Mouse (Mus musculus): ENCODE measurements at regions not wholly inside any gene's neighbourhood (a gene's known extent, or its start where the extent isn't known, plus 50 kb on each side); places are given as distances from the start of the nearest gene placed in this dataset.

GRCm38 (mm10) chr19:21050994-21051721 is 97.2 kb upstream of the Tmc1 start:
- 0 out of 2 replicates have a peak overlapping the region, but pooled peaks have one; percentile 49 for H3K27ac ChIP-seq (ENCODE audit: low read depth, low read length)
- H3K4me3 ChIP-seq (ENCODE audit: low read depth, low read length): no peak overlapping the region
- no peak overlapping the region for H3K4me2 ChIP-seq
- no peaks in the 10 kb centered on the region for H3K9me3 ChIP-seq (ENCODE audit: control insufficient read depth, low read length)
- H3K36me3 ChIP-seq (ENCODE audit: control insufficient read depth, insufficient read depth, low read length): no peaks in the 10 kb centered on the region
- 51% methylated on average over 9 of the region's 9 CpGs for WGBS
- no peaks in the 10 kb centered on the region for H3K27me3 ChIP-seq (replicated peaks; ENCODE audit: control insufficient read depth, insufficient read depth, low read length)
- ATAC-seq (replicated peaks; ENCODE audit: low FRiP score) (no peak), DNase-seq (ENCODE audit: low spot score) (no peak)
- 0 out of 2 replicates have a peak, but pooled peaks cover 5% of the 10 kb centered on the region for H3K4me1 ChIP-seq (replicated peaks; ENCODE audit: control insufficient read depth, insufficient read depth, low read length)
- no peak overlapping the region for H3K9ac ChIP-seq (ENCODE audit: low read depth, low read length)

DNA sequence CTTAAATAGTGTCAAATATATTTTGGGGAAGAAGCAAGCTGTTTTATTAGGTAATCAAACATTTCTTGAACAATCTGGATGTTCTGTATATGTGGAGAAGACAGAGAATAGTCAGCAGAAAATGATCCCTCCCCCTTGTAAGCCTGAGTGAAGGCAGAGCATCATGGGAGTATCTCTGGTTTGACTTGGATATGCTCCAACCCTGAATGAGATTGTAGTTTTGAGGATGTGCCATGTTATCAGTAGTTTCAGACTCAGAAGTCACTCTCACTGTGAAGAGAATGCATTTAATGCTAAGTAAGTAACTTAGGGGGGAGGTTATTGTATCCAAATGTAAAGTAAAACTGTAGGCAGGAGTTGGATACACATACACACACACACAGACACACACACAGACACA is 95.3 kb upstream of the Tmc1 start:
- ATAC-seq (replicated peaks; ENCODE audit: low FRiP score): no peak
- H3K4me3 ChIP-seq (ENCODE audit: low read depth, low read length): no peak overlapping the region

GRCm38 (mm10) chr19:21045565-21045964 is 91.6 kb upstream of the Tmc1 start:
- no peak overlapping the region for H3K27ac ChIP-seq (ENCODE audit: low read depth, low read length)
- no peaks in the 10 kb centered on the region for H3K4me1 ChIP-seq (replicated peaks; ENCODE audit: control insufficient read depth, insufficient read depth, low read length)
- ATAC-seq (replicated peaks; ENCODE audit: low FRiP score): no peak

More for the DNA sequence above, 95.3 kb upstream of the Tmc1 start:
- DNase-seq (ENCODE audit: low spot score): no peak
- Histone ChIP-seq H3K4me1 (replicated peaks; ENCODE audit: control insufficient read depth, insufficient read depth, low read length) (0 out of 2 replicates have a peak, but pooled peaks cover 5% of the 10 kb centered on the region), H3K36me3 (ENCODE audit: control insufficient read depth, insufficient read depth, low read length) (no peaks in the 10 kb centered on the region), H3K27me3 (replicated peaks; ENCODE audit: control insufficient read depth, insufficient read depth, low read length) (no peaks in the 10 kb centered on the region), H3K4me2 (no peak overlapping the region), H3K9me3 (ENCODE audit: control insufficient read depth, low read length) (no peaks in the 10 kb centered on the region), H3K27ac (ENCODE audit: low read depth, low read length) (no peak overlapping the region), H3K9ac (ENCODE audit: low read depth, low read length) (no peak overlapping the region)

DNA sequence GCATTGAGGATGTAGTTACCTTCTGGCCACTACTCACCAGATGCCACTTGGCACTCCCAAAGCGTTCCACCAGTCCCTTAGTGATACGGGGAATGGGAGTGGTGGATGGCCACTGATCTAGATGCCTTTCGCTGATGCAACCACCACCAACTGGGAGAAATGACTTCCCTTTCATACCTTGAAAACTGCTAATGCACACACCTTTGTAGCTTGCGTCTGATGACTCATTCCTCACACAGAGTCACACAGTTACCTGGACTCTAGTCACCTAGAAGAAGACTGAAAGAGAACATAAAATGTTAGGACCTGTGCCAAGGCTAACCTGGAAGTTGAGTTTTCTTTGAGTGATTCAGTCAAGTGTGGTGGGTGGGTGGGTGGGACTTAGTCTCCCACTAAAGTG is 90.0 kb upstream of the Tmc1 start:
- no peaks in the 10 kb centered on the region for H3K36me3 ChIP-seq (ENCODE audit: control insufficient read depth, insufficient read depth, low read length)
- H3K9ac ChIP-seq (ENCODE audit: low read depth, low read length): no peak overlapping the region
- 84% methylated on average over 4 of the region's 4 CpGs for WGBS
- ATAC-seq (replicated peaks; ENCODE audit: low FRiP score) (no peak), DNase-seq (ENCODE audit: low spot score) (no peak)
- H3K27me3 ChIP-seq (replicated peaks; ENCODE audit: control insufficient read depth, insufficient read depth, low read length): no peaks in the 10 kb centered on the region
- no peak overlapping the region for H3K4me3 ChIP-seq (ENCODE audit: low read depth, low read length)
- H3K4me1 ChIP-seq (replicated peaks; ENCODE audit: control insufficient read depth, insufficient read depth, low read length): no peaks in the 10 kb centered on the region
- H3K27ac ChIP-seq (ENCODE audit: low read depth, low read length): no peak overlapping the region
- no peaks in the 10 kb centered on the region for H3K9me3 ChIP-seq (ENCODE audit: control insufficient read depth, low read length)
- no peak overlapping the region for H3K4me2 ChIP-seq

More at GRCm38 (mm10) chr19:21045565-21045964, 91.6 kb upstream of the Tmc1 start:
- no peaks in the 10 kb centered on the region for H3K27me3 ChIP-seq (replicated peaks; ENCODE audit: control insufficient read depth, insufficient read depth, low read length)
- no peak overlapping the region for H3K4me2 ChIP-seq
- no peaks in the 10 kb centered on the region for H3K36me3 ChIP-seq (ENCODE audit: control insufficient read depth, insufficient read depth, low read length)
- H3K9me3 ChIP-seq (ENCODE audit: control insufficient read depth, low read length): no peaks in the 10 kb centered on the region
- DNase-seq (ENCODE audit: low spot score): no peak
- no peak overlapping the region for H3K4me3 ChIP-seq (ENCODE audit: low read depth, low read length)
- 77% methylated on average over 12 of the region's 12 CpGs for WGBS
- H3K9ac ChIP-seq (ENCODE audit: low read depth, low read length): no peak overlapping the region

- Histone ChIP-seq H3K4me1 (replicated peaks; ENCODE audit: control insufficient read depth, insufficient read depth, low read length) (no peaks in the 10 kb centered on the region), H3K4me2 (no peak overlapping the region), H3K4me3 (ENCODE audit: low read depth, low read length) (no peak overlapping the region), H3K9ac (ENCODE audit: low read depth, low read length) (no peak overlapping the region), H3K27me3 (replicated peaks; ENCODE audit: control insufficient read depth, insufficient read depth, low read length) (no peaks in the 10 kb centered on the region), H3K9me3 (ENCODE audit: control insufficient read depth, low read length) (no peaks in the 10 kb centered on the region), H3K27ac (ENCODE audit: low read depth, low read length) (no peak overlapping the region), H3K36me3 (ENCODE audit: control insufficient read depth, insufficient read depth, low read length) (no peaks in the 10 kb centered on the region)
- DNase-seq (ENCODE audit: low spot score): no peak
- 75% methylated on average over 3 of the region's 3 CpGs for WGBS
- no peak for ATAC-seq (replicated peaks; ENCODE audit: low FRiP score)
Measured at GRCm38 (mm10) chr19:21042536-21042935, 88.5 kb upstream of the Tmc1 start.

DNA sequence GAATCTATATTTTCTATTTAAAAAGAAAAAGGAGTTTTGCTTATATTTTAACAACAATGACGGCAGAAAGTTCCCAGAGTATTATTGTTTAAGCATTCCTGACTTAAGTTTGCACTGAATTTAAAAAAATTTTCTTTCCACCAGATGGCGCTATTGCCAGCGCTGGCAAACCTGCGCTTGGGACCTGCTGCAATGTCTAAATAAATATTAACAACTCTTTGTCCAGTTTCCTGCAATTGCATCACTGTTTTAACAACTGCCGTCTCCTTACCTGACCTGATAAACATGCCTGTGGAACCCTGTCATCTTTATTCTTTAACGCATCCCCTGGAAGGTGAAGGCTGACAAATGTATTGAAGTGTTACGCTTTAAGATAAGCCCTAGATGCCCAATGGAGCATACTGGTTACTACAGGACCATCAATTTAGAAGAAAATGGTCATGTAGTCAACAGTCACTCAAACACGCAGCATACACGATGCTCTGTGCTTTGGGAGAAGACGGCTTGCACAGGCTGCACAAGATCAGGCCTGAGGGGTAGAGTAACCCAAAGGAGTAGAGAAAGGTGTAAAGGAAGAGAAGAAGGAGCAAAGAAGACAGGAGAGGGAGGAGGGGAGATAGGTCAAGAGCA is 83.6 kb upstream of the Tmc1 start:
- Histone ChIP-seq H3K4me3 (ENCODE audit: low read depth, low read length) (no peak overlapping the region), H3K27ac (ENCODE audit: low read depth, low read length) (no peak overlapping the region), H3K4me1 (replicated peaks; ENCODE audit: control insufficient read depth, insufficient read depth, low read length) (peaks cover 5% of the 10 kb centered on the region), H3K4me2 (no peak overlapping the region), H3K36me3 (ENCODE audit: control insufficient read depth, insufficient read depth, low read length) (no peaks in the 10 kb centered on the region), H3K27me3 (replicated peaks; ENCODE audit: control insufficient read depth, insufficient read depth, low read length) (no peaks in the 10 kb centered on the region), H3K9ac (ENCODE audit: low read depth, low read length) (no peak overlapping the region), H3K9me3 (ENCODE audit: control insufficient read depth, low read length) (no peaks in the 10 kb centered on the region)
- WGBS: 40% methylated on average over 10 of the region's 10 CpGs
- DNase-seq (ENCODE audit: low spot score): no peak
- no peak for ATAC-seq (replicated peaks; ENCODE audit: low FRiP score)

GRCm38 (mm10) chr19:21036507-21037425 is 82.8 kb upstream of the Tmc1 start:
- Histone ChIP-seq H3K27me3 (replicated peaks; ENCODE audit: control insufficient read depth, insufficient read depth, low read length) (no peaks in the 10 kb centered on the region), H3K4me3 (ENCODE audit: low read depth, low read length) (no peak overlapping the region), H3K36me3 (ENCODE audit: control insufficient read depth, insufficient read depth, low read length) (no peaks in the 10 kb centered on the region), H3K4me1 (replicated peaks; ENCODE audit: control insufficient read depth, insufficient read depth, low read length) (peaks cover 5% of the 10 kb centered on the region), H3K27ac (ENCODE audit: low read depth, low read length) (no peak overlapping the region), H3K9me3 (ENCODE audit: control insufficient read depth, low read length) (no peaks in the 10 kb centered on the region), H3K4me2 (peak overlapping the region; percentile 35; the same call in 1 of the 2 replicates), H3K9ac (ENCODE audit: low read depth, low read length) (no peak overlapping the region)
- WGBS: 35% methylated on average over 14 of the region's 14 CpGs
- ATAC-seq (replicated peaks; ENCODE audit: low FRiP score) (peak; percentile 21; the same call in 1 of the 2 replicates), DNase-seq (ENCODE audit: low spot score) (no peak)

GRCm38 (mm10) chr19:21035505-21035904 is 81.5 kb upstream of the Tmc1 start:
- DNase-seq (ENCODE audit: low spot score): no peak
- 83% methylated on average over 4 of the region's 4 CpGs for WGBS

More at GRCm38 (mm10) chr19:21035505-21035904, 81.5 kb upstream of the Tmc1 start:
- Histone ChIP-seq H3K27me3 (replicated peaks; ENCODE audit: control insufficient read depth, insufficient read depth, low read length) (no peaks in the 10 kb centered on the region), H3K36me3 (ENCODE audit: control insufficient read depth, insufficient read depth, low read length) (no peaks in the 10 kb centered on the region), H3K4me2 (no peak overlapping the region), H3K4me3 (ENCODE audit: low read depth, low read length) (no peak overlapping the region), H3K9me3 (ENCODE audit: control insufficient read depth, low read length) (no peaks in the 10 kb centered on the region), H3K9ac (ENCODE audit: low read depth, low read length) (no peak overlapping the region), H3K27ac (ENCODE audit: low read depth, low read length) (no peak overlapping the region), H3K4me1 (replicated peaks; ENCODE audit: control insufficient read depth, insufficient read depth, low read length) (peaks cover 5% of the 10 kb centered on the region)
- ATAC-seq (replicated peaks; ENCODE audit: low FRiP score): no peak

All from liver, embryonic 11.5 days (tissue).